Mouse (Mus musculus) bone marrow macrophage, adult 2 months (primary cell): Measurements from ENCODE around the gene Plcd3. TPM values are rescaled to one million over a fixed set of nuclear protein-coding genes. Genes with fewer than 3 reads are reported as not detected.
A peak's percentile ranks its signal among the peaks of the same experiment; 100 is the strongest.

Experiments used
- H3K27ac ChIP-seq: 2 replicates; pipeline ENCODE4 v1.5.1; 2012; ENCODE audit warnings: low read depth, low read length; ENCODE audit not compliant: insufficient read depth
- H3K4me1 ChIP-seq: 2 replicates; pipeline ENCODE4 v1.6.1; 2012; ENCODE audit warnings: low read length; ENCODE audit not compliant: control insufficient read depth, insufficient read depth
- H3K4me3 ChIP-seq: 2 replicates; pipeline ENCODE4 v1.5.1; 2012; ENCODE audit warnings: mild to moderate bottlenecking, low read length, moderate library complexity; ENCODE audit not compliant: insufficient read depth
- CTCF ChIP-seq: IDR thresholded peaks from 2 replicates; pipeline ENCODE4 v1.5.1; 2012; ENCODE audit warnings: low read depth, mild to moderate bottlenecking, low read length, moderate library complexity
- POLR2A ChIP-seq: IDR thresholded peaks from 2 replicates; pipeline ENCODE4 v1.6.1; 2012; ENCODE audit warnings: mild to moderate bottlenecking, low read depth, low read length, borderline replicate concordance
- polyA plus RNA-seq: library from polyadenylated mRNA; stranded (reverse); fragments of >200 nt; gene quantifications from 2 replicates; pipeline ENCODE4 v1.2.4, GENCODE M21; 2012; ENCODE audit not compliant: missing spikeins, insufficient read depth, insufficient read length

Gene Plcd3
- polyA plus RNA-seq, 1 experiment = 1.7 TPM

DNA sequence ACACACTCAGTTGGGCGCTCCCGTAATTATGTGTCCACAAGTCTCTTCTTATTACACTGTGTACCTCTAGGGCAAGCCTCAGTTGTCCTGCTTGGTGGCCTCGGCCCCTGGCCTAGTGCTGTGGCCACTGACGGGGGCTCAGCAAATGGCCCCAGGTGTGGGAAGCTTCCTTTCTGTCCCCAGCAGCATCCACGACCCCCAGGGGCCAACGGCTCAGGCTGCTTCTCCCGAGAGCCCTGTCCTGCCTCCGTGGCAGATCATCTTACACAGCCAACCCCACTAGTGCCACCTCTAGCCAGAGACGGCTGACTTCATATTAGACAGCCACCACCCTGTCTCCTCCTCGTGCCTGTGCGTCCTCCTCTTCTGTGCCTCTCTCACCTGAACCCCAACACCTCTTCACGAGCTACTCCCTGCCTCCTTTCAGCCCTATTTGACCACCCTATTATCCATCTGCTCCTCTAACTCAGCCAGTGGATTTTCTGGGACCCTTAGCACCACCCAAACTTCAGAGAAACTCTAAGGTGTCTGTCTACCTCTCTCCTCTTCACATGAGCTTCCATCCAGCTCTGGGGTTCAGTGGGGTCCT, 2.0 kb downstream of the Plcd3 start:
- Histone ChIP-seq H3K4me3 (no peak overlapping the region), H3K27ac (no peak overlapping the region), H3K4me1 (peaks cover 10% of the 10 kb centered on the region)
- TF ChIP-seq POLR2A (no peak), CTCF (no peak)

DNA sequence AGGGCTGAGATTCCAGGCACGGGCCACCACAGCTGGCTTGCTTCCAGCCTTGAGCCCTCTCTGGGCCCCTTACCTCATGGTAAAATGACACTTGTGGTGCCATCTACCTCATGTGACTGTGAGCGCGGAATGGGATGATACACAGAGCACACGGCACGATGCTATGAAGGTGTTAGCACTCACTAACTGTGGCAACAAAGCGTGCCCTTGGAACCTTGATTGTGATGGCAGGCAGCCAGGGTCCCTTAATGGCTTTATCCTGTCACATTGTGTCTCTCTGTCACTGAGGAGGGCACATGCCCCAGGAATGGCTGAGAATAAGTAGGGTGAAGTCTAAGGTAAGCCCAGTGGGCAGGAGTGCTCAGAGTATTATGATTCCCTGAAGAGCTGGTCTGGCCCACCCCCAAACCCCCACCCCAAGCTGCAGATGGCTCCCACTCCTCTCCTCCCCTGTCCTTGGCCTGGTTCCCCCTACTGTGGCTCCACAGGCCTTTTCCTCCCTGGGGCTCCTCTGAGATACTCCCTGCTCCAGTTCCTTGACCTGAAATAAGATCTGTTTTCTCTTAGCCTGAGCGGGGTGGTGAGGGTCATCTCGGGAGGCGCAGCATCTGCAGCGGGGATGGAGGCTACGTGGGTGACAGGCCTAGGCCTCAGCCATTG, 2.8 kb downstream of the Plcd3 start:
- no peak overlapping the region for H3K27ac ChIP-seq
- H3K4me3 ChIP-seq = no peak overlapping the region
- TF ChIP-seq POLR2A (no peak), CTCF (no peak)
- H3K4me1 ChIP-seq = peaks cover 17% of the 10 kb centered on the region

DNA sequence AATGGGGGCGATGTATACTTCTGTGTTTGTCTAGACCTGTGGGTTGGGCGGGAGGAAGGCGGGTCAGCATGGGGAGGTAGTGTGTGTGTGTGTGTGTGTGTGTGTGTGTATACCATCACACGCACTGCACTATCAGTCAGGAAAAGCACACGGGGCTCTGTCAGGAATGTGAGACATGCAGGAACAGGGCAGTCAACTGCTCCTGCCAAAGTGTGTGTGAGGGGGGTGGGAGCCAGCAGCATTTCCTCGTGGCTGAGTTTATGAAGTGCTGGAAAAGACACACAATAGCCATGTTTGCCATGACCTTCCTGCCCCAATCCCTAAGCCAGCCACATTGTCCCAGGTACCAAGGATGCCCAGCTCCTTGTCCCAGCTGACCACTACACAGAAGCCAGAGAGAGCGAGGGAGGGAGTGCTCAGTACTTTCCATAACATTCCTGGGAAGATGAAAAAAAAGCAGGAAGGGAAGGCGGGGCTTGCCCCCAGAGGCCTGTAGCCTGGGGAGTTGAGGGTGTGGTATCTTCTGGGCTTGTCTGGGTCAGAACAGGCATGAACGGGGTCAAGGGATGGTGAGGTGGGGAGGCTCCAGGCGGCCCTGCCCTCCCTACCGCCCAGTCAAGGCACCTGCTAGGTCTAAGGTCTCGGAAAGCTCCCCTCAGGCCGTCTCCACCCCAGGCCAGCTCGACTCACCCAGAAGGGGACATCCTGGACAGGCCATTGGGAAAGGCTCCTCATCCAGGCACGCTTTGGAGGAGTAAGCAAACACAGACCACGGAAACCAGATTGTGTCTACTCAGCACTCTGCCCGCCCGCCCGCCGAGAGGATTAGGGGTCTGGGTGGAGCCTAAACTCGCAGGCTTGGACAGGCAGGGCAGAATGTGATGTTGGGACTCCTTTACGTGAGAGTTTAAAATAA, 4.2 kb downstream of the Plcd3 start:
- peaks cover 19% of the 10 kb centered on the region for H3K4me1 ChIP-seq
- no peak overlapping the region for H3K4me3 ChIP-seq
- H3K27ac ChIP-seq = no peak overlapping the region
- TF ChIP-seq POLR2A = no peak
- TF ChIP-seq CTCF = no peak

DNA sequence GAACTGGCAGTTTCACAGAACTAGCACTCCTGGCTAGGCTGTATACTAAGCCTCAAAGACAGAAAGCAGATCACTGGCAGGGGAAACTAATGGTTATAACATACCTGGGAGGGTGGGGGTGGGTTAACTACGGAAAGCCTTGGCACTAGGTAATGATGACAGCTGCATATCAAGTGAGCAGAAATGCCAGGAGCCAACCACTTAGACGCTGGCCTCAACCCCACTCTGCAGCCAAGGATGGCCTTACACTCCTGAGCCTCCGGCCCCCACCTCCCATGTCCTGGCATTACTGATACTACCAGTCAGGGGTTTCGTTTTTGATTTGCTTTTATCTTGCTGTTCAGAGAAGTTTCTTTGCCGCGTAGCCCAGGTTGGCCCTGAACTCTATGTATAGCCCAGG, 5.7 kb downstream of the Plcd3 start:
- Histone ChIP-seq H3K4me3 (no peak overlapping the region), H3K27ac (no peak overlapping the region), H3K4me1 (peaks cover 16% of the 10 kb centered on the region)
- TF ChIP-seq POLR2A (no peak), CTCF (no peak)

DNA sequence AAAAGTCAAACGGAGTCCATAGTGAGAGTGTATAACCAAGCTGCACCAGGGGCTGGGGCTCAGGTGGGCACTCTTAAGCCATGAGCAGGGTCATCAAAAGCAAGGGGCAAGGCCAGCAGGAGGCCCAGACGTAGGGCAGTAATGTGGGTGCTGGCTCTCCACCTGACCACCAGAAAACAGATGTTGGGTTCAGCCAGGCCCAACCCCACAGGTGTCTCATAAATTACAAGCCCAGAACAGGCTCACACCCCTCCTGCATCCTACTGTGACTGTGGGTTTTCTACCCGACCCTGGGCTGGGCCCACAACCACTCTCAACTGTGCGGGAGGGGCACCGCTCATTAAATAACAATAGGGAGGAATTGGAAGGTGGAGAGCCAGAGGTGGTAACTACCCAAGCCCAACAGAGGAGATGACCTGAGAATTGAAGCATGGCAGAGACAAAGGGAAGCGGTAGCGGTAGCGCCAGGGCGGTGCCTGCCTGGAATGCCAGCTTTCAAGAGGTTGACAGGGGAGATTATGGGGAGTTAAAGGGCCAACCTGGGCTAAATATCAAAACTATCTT, 6.3 kb downstream of the Plcd3 start:
- Histone ChIP-seq H3K4me3 (no peak overlapping the region), H3K4me1 (peaks cover 16% of the 10 kb centered on the region), H3K27ac (0 out of 2 replicates have a peak overlapping the region, but pooled peaks have one; percentile 19)
- no peak for TF ChIP-seq CTCF
- TF ChIP-seq POLR2A = no peak

DNA sequence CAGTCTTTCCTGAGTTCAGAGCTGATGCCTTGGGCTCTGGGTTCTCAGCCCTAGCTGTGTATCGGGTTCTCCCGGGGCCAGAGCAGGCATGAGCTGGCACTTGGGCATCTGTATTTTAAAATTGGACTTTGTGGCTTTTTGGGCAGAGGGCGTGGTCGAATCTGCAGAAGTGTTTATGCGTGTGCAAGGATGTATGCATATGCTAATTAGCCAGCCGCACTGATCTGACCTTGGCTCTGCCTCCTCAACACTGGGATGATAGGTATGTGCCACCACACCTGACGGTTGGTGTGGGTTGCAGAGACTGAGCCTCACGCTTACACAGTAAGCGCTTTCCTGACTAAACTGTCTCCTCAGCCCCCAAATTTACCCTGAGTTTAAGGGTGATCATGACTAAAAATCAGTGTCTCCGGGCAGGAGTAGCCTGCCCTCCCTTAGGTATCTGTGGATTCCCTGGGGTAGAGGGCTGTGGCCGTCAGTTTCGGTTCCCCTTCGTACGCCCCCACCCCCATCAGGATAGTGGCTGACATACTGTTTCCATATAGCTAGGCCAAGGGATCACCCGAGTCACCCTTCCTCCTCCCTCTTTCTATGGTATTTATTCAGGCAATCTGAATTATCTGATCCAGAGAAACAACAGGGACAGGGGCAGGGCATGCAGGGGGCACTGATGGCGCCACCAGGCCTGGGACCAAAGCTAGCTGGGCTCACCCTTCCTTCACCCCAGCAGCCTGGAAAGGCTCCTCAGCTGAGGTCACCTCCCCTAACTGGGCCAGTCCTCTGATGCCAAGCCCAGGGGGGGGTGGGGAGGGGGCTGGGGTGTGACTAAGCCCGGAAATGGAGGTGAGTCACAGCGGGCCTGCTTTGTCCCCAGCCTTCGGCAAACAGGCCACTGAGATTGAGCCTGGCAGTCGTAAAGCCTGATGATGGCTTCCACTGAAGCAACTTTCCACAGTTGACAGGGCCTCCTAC, 7.3 kb downstream of the Plcd3 start:
- peak overlapping the region; percentile 55 for H3K27ac ChIP-seq
- TF ChIP-seq CTCF = no peak
- TF ChIP-seq POLR2A = no peak
- peaks cover 16% of the 10 kb centered on the region for H3K4me1 ChIP-seq
- H3K4me3 ChIP-seq = no peak overlapping the region

DNA sequence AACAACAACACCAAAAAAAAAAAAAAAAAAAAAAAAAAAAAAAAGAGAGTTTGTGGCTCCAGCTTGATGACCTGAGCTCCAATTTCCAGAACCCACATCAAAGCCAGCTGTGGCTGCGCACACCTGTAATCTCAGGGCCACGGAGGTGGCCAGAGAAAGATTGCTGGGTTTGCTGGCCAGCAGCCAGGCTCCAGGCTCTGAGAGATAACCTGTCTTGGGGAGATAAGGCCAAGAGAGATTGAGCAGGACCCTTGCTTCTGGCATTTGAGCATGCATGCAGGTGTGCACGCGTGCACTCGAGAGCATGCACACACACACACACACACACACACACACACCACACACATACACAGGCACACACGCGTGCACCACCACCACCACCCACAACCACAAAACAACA, 8.2 kb downstream of the Plcd3 start:
- Histone ChIP-seq H3K27ac (no peak overlapping the region), H3K4me3 (no peak overlapping the region), H3K4me1 (peaks cover 16% of the 10 kb centered on the region)
- no peak for TF ChIP-seq POLR2A
- TF ChIP-seq CTCF = no peak

DNA sequence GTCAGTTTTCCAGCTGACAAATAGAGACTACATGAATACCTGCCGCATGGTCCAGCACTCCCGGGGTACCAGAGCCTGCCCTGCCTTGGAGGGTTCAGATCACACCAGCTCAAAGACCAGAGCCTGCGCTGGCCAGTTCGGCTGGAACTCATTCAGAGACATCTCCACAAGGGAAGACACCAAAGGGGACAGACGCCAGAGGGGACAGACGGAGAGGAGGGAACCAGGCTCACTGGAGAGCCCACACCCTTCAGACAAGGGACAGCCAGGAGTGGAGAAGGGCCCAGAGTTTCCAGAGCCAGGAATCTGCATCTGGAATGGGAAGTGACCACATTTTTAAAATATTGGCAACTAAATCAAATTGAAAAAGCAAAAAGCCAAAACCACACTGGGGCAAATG, 19.8 kb downstream of the Plcd3 start:
- H3K27ac ChIP-seq = no peak overlapping the region
- TF ChIP-seq POLR2A = no peak
- TF ChIP-seq CTCF = no peak
- H3K4me1 ChIP-seq = no peaks in the 10 kb centered on the region
- no peak overlapping the region for H3K4me3 ChIP-seq

DNA sequence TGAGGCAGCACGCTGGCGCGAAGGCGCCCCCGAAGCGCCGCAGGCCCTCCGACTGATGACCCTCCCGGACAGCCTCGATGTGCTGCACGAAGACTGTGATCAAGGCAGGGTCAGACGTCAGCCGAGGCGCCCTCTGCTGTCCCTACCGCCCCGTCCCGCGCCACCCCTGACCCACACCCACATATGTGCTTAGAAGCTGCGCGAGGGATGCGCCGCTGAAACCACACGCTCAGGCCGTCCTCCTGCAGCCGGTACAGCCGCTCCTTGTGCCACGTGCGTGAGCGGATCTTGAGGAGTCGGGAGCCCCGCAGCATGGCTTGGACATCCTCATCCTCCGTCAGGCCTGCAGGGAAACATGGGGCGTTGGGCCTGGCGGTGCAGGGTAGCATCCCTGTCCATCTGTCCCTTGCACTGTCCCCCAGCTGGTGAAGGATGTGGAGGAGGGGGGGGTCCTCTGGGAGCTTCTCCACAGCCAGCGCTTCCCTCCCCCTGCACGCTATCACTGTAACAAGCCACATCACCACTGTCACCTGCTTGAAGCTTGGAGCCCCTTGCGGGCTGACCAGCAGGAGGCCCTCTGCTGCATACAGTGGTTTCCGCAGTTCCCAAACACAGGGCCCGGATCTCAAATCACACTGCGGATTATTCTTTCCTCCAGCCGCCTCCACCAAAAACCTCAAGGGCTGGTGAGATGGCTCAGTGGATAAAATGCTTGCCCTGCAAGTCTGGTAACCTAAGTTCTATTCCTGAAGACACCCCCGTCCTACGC, 21.0 kb downstream of the Plcd3 start:
- no peaks in the 10 kb centered on the region for H3K4me1 ChIP-seq
- no peak overlapping the region for H3K27ac ChIP-seq
- TF ChIP-seq POLR2A (no peak), CTCF (peak; percentile 24; the same call in 1 of the 2 replicates)
- no peak overlapping the region for H3K4me3 ChIP-seq
